ENCODE assay signal across 24 mouse cellular contexts in genomic region chr11:59185490-59185889, GRCm38 (mm10). TPM values are rescaled to one million over a fixed set of nuclear protein-coding genes. Genes with fewer than 3 reads are reported as not detected.
"Had no signal": no experiment of that assay in that cellular context is flagged by ENCODE, and none has a peak within 500 bp of the region (broad histone marks: within the 10 kb centered on the region; RNA-seq: fewer than 3 reads in every experiment).

No protein-coding gene starts in this region.

- ATAC-seq: forebrain, postnatal 0 days; hindbrain, postnatal 0 days; intestine, embryonic 16.5 days had no signal

- H3K9me3 ChIP-seq: heart, embryonic 10.5 days; heart, embryonic 12.5 days; hindbrain, embryonic 13.5 days; hindbrain, embryonic 15.5 days; kidney, embryonic 15.5 days; limb, embryonic 13.5 days; limb, embryonic 15.5 days had no signal

- H3K4me3 ChIP-seq: heart, embryonic 10.5 days; heart, embryonic 12.5 days; hindbrain, embryonic 13.5 days; hindbrain, embryonic 15.5 days; kidney, embryonic 15.5 days; limb, embryonic 13.5 days; limb, embryonic 15.5 days had no signal

- H3K4me2 ChIP-seq: heart, embryonic 12.5 days; hindbrain, embryonic 13.5 days; hindbrain, embryonic 15.5 days; kidney, embryonic 15.5 days; limb, embryonic 13.5 days; limb, embryonic 15.5 days had no signal

- DNase-seq: forebrain, postnatal 0 days; gastrocnemius, postnatal 14 days; gastrocnemius, postnatal 36 days; heart, postnatal 10 days; kidney, adult 11 months; kidney, adult 2 months; kidney, adult 9 months; kidney, postnatal 14 days; kidney, postnatal 36 days; layer of hippocampus, adult 9-11 months; layer of hippocampus, postnatal 36 days; left cerebral cortex, postnatal 4 days had no signal

- H3K9ac ChIP-seq: forebrain, postnatal 0 days; heart, embryonic 12.5 days; hindbrain, embryonic 13.5 days; hindbrain, embryonic 15.5 days; kidney, embryonic 15.5 days; limb, embryonic 13.5 days; limb, embryonic 15.5 days had no signal

- H3K27me3 ChIP-seq: hindbrain, embryonic 15.5 days; kidney, embryonic 15.5 days had no signal

- H3K27ac ChIP-seq: heart, embryonic 10.5 days; hindbrain, embryonic 13.5 days; hindbrain, embryonic 15.5 days; hindbrain, postnatal 0 days; kidney, embryonic 15.5 days; kidney, postnatal 0 days; limb, embryonic 13.5 days; limb, embryonic 15.5 days had no signal

RNA-seq across cellular contexts. Expression of gene Gjc2, which starts 2.5 kb away (rescaled TPM):
- total RNA-seq: hematopoietic stem cell, adult 5-6 weeks had no signal
- polyA plus RNA-seq: heart, embryonic 10.5 days; hindbrain, embryonic 11.5 days had no signal
